Mouse (Mus musculus) kidney, embryonic 16.5 days (tissue): ENCODE data around the gene Spo11. TPM values are rescaled to one million over a fixed set of nuclear protein-coding genes. Genes with fewer than 3 reads are reported as not detected.

Experiments used
- ATAC-seq: fragments of 200-750 bp; cut with Nextera tagmentation; 2 replicates; pipeline ENCODE4 v1.8.0; 2017; ENCODE audit warnings: moderate TSS enrichment; ENCODE audit not compliant: low FRiP score, low TSS enrichment
- H3K27ac ChIP-seq: fragments of 300-500 bp; sonication (generic); 2 replicates; pipeline ENCODE4 v1.5.1; 2014; ENCODE audit warnings: low read length
- H3K27me3 ChIP-seq: fragments of 300-500 bp; sonication (generic); 2 replicates; pipeline ENCODE4 v1.6.1; 2014; ENCODE audit warnings: low read length, control low read depth, mixed read lengths; ENCODE audit not compliant: insufficient read depth
- H3K36me3 ChIP-seq: fragments of 300-500 bp; sonication (generic); 2 replicates; pipeline ENCODE4 v1.6.1; 2014; ENCODE audit warnings: low read length, control low read depth, mixed read lengths; ENCODE audit not compliant: insufficient read depth
- H3K4me1 ChIP-seq: fragments of 300-500 bp; sonication (generic); 2 replicates; pipeline ENCODE4 v1.6.1; 2014; ENCODE audit warnings: low read length, control low read depth, mixed read lengths; ENCODE audit not compliant: insufficient read depth
- H3K4me2 ChIP-seq: fragments of 300-500 bp; sonication (generic); replicated peaks from 2 replicates; pipeline ENCODE4 v1.6.1; 2014; ENCODE audit warnings: low read depth, low read length
- H3K4me3 ChIP-seq: fragments of 300-500 bp; sonication (generic); 2 replicates; pipeline ENCODE4 v1.5.1; 2014; ENCODE audit warnings: mild to moderate bottlenecking, low read length
- H3K9ac ChIP-seq: fragments of 300-500 bp; sonication (generic); replicated peaks from 2 replicates; pipeline ENCODE4 v1.6.1; 2014; ENCODE audit warnings: low read length
- H3K9me3 ChIP-seq: fragments of 300-500 bp; sonication (generic); 2 replicates; pipeline ENCODE4 v1.6.1; 2016; ENCODE audit warnings: low read length, control low read depth
- WGBS: fragments of 180-500 bp; shearing (Covaris S2); extraction: QIAGEN DNeasy Blood & Tissue Kit; methylation state at CpG from one replicate; pipeline ENCODE4 v1.1.7; 2014; 5-methylcytosine and 5-hydroxymethylcytosine counted together
- polyA plus RNA-seq: library from polyadenylated mRNA; unstranded; fragments of >200 nt; fragmentation: Nextera tagmentation; extraction: Ambion mirVana; gene quantifications from 2 replicates; pipeline ENCODE4 v1.2.1, GENCODE M21; 2015

Gene Spo11
- polyA plus RNA-seq, 1 experiment from 2014 or later, result 0.05 TPM

GRCm38 (mm10) chr2:173036055-173036454, 58.6 kb downstream of the Spo11 start:
- WGBS, result 88% methylated on average over 5 of the region's 5 CpGs
- H3K27ac ChIP-seq, result no peak overlapping the region
- H3K9ac ChIP-seq, result no peak overlapping the region
- ATAC-seq, result no peak
- H3K9me3 ChIP-seq, result no peaks in the 10 kb centered on the region
- H3K4me1 ChIP-seq, result no peaks in the 10 kb centered on the region
- H3K4me3 ChIP-seq, result no peak overlapping the region
- H3K4me2 ChIP-seq, result no peak overlapping the region
- no peaks in the 10 kb centered on the region for H3K27me3 ChIP-seq
- peaks cover 25% of the 10 kb centered on the region; the same call in 1 of the 2 replicates for H3K36me3 ChIP-seq

- H3K9me3 ChIP-seq, result no peaks in the 10 kb centered on the region
- no peak overlapping the region for H3K4me2 ChIP-seq
- H3K27ac ChIP-seq, result no peak overlapping the region
- peaks cover 25% of the 10 kb centered on the region; the same call in 1 of the 2 replicates for H3K36me3 ChIP-seq
- WGBS, result 61% methylated on average over 4 of the region's 4 CpGs
- no peaks in the 10 kb centered on the region for H3K4me1 ChIP-seq
- H3K27me3 ChIP-seq, result no peaks in the 10 kb centered on the region
- no peak for ATAC-seq
- H3K4me3 ChIP-seq, result no peak overlapping the region
- H3K9ac ChIP-seq, result no peak overlapping the region
These were observed 59.1 kb downstream of the Spo11 start for GRCm38 (mm10) chr2:173036611-173037010.

GRCm38 (mm10) chr2:173037347-173037746, 59.8 kb downstream of the Spo11 start:
- Histone ChIP-seq H3K27ac (no peak overlapping the region), H3K9ac (no peak overlapping the region)

GRCm38 (mm10) chr2:173037827-173038607, 60.5 kb downstream of the Spo11 start:
- no peak overlapping the region for H3K4me3 ChIP-seq
- H3K27ac ChIP-seq, result no peak overlapping the region
- H3K9me3 ChIP-seq, result no peaks in the 10 kb centered on the region
- no peak for ATAC-seq
- peaks cover 5% of the 10 kb centered on the region for H3K4me1 ChIP-seq
- no peaks in the 10 kb centered on the region for H3K27me3 ChIP-seq
- no peak overlapping the region for H3K9ac ChIP-seq
- peaks cover 20% of the 10 kb centered on the region; the same call in 1 of the 2 replicates for H3K36me3 ChIP-seq
- H3K4me2 ChIP-seq, result no peak overlapping the region
- 76% methylated on average over 7 of the region's 7 CpGs for WGBS

More at GRCm38 (mm10) chr2:173037347-173037746, 59.8 kb downstream of the Spo11 start:
- 76% methylated on average over 5 of the region's 5 CpGs for WGBS
- Histone ChIP-seq H3K4me2 (no peak overlapping the region), H3K4me3 (no peak overlapping the region), H3K36me3 (peaks cover 20% of the 10 kb centered on the region; the same call in 1 of the 2 replicates), H3K4me1 (no peaks in the 10 kb centered on the region), H3K27me3 (no peaks in the 10 kb centered on the region), H3K9me3 (no peaks in the 10 kb centered on the region)
- ATAC-seq, result no peak

DNA sequence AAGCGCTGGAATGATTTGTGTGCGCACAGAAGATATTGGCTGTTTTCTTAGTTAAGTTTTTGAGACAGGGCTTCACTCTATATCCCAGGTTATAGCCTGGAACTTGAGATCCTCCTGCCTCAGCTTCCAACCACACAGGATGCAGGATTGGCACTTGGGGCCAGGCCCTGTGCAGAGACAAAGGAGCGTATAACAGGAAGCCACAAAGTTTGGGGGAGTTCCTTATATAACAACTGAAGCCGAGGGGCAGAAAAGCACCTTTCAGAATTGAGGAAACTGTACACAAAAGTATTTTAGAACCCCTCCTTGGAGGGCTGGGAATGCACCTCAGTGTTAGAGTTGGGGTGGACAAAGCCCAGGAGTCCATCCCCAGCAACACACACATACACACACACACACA, 61.5 kb downstream of the Spo11 start:
- no peak overlapping the region for H3K9ac ChIP-seq
- H3K4me3 ChIP-seq, result no peak overlapping the region
- H3K9me3 ChIP-seq, result no peaks in the 10 kb centered on the region
- peaks cover 12% of the 10 kb centered on the region; the same call in 1 of the 2 replicates for H3K36me3 ChIP-seq
- 82% methylated on average over 4 of the region's 4 CpGs for WGBS
- peaks cover 8% of the 10 kb centered on the region for H3K4me1 ChIP-seq
- no peak overlapping the region for H3K27ac ChIP-seq
- no peaks in the 10 kb centered on the region for H3K27me3 ChIP-seq
- no peak overlapping the region for H3K4me2 ChIP-seq
- no peak for ATAC-seq

DNA sequence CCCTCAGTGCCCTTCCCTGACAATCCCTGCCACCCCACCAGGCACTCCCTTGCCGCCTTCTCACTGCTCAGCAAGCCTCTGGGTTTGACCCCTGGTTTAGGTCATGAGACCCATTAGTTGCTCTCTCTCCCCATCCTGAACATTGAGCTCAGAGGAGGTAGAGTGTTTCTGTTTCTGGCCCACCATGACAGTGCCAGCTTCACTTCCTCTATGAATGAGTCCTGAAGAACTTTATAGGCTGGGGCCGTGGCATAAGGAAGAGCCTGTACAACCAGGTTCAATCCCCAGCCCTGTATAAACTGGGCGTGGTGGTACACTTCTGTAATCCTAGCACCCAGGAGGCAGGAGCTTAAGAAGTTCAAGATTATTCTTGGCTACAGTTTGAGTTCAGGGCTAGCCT, 63.3 kb downstream of the Spo11 start:
- no peak overlapping the region for H3K4me3 ChIP-seq
- ATAC-seq, result no peak
- H3K9me3 ChIP-seq, result no peaks in the 10 kb centered on the region
- no peak overlapping the region for H3K4me2 ChIP-seq
- H3K27ac ChIP-seq, result no peak overlapping the region
- peaks cover 8% of the 10 kb centered on the region for H3K4me1 ChIP-seq
- no peaks in the 10 kb centered on the region for H3K36me3 ChIP-seq
- WGBS, result 85% methylated on average over 3 of the region's 3 CpGs
- H3K27me3 ChIP-seq, result no peaks in the 10 kb centered on the region
- no peak overlapping the region for H3K9ac ChIP-seq

DNA sequence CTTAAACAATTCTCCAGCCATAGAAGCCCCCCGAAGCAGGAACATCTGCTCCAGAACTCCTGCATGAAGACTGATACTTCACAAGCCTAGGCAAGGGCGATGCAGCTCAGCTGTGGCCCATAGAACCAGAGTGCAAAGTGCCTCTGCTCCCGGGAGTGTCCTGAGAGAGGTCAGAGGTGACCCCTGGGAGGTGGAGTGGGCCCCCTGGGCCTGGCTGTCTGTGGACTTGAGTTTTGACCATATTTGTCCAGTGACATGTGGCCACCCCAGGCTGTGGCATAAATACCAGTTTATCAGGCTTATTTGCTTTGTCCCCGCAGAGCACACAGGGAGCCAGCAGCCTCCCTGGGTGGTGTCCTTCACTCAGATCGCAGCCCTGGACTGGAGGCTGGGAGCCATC, 63.7 kb downstream of the Spo11 start:
- Histone ChIP-seq H3K27ac (no peak overlapping the region), H3K9ac (no peak overlapping the region), H3K4me1 (peaks cover 8% of the 10 kb centered on the region), H3K4me3 (no peak overlapping the region), H3K27me3 (no peaks in the 10 kb centered on the region), H3K4me2 (no peak overlapping the region), H3K9me3 (no peaks in the 10 kb centered on the region), H3K36me3 (no peaks in the 10 kb centered on the region)
- no peak for ATAC-seq
- 52% methylated on average over 5 of the region's 5 CpGs for WGBS

GRCm38 (mm10) chr2:173041893-173042292, 64.4 kb downstream of the Spo11 start:
- Histone ChIP-seq H3K4me2 (no peak overlapping the region), H3K27ac (no peak overlapping the region), H3K36me3 (no peaks in the 10 kb centered on the region), H3K9ac (no peak overlapping the region), H3K4me3 (no peak overlapping the region), H3K27me3 (no peaks in the 10 kb centered on the region), H3K9me3 (no peaks in the 10 kb centered on the region), H3K4me1 (peaks cover 14% of the 10 kb centered on the region)
- ATAC-seq, result no peak
- WGBS, result 93% methylated on average over 1 of the region's 1 CpGs

DNA sequence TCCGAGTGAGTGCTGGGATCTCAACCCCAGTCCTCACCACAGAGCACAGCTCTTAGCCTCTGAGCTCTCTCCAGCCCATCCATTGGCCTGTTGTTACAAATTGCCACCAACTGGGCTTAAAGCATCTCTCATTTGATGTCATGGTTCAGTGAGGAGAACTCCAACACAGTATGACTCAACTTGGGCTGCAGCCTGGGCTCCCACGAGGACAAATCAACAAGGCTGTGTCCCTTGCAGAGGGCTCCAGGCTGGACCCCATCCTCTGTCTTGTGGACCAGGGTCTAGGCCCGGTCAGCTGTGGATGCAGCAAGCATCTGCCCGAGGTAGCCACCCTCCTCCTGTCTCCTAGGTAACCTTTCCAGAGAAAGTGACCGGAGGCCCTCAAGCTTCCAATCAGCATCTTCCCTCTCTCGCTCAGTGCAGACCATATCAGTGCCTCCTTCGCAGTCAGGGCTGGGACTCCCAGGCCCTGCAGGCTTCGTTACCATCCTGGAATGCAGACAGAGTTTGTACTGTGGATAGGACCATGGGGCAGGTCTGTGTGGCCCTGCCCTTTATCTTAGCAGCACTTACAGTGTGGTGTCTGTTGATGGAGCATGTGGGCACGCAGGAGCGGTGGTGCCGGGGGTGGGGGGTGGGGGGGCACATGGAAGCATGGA, 65.1 kb downstream of the Spo11 start:
- Histone ChIP-seq H3K27me3 (no peaks in the 10 kb centered on the region), H3K27ac (peak overlapping the region; percentile 26; the same call in 1 of the 2 replicates), H3K36me3 (no peaks in the 10 kb centered on the region), H3K4me3 (no peak overlapping the region), H3K4me1 (peaks cover 21% of the 10 kb centered on the region), H3K9ac (no peak overlapping the region), H3K9me3 (no peaks in the 10 kb centered on the region), H3K4me2 (no peak overlapping the region)
- peak; percentile 79 for ATAC-seq
- 51% methylated on average over 11 of the region's 11 CpGs for WGBS
